Mouse (Mus musculus) bone marrow macrophage, adult 2 months (primary cell): ENCODE results near the gene 4931428F04Rik.

Experiments used
- CTCF ChIP-seq: IDR thresholded peaks from 2 replicates; pipeline ENCODE4 v1.5.1; 2012; ENCODE audit warnings: low read depth, mild to moderate bottlenecking, low read length, moderate library complexity
- POLR2A ChIP-seq: IDR thresholded peaks from 2 replicates; pipeline ENCODE4 v1.6.1; 2012; ENCODE audit warnings: mild to moderate bottlenecking, low read depth, low read length, borderline replicate concordance

- TF ChIP-seq POLR2A (no peak), CTCF (no peak)
Observed at GRCm38 (mm10) chr8:105313622-105314402, 24.1 kb upstream of the 4931428F04Rik start.
